Mouse (Mus musculus): ENCODE data around the gene Desi2.
"Not testable (repeated sequence)": the region's sequence is repeated elsewhere in the genome, so short reads cannot be mapped to it uniquely, and the experiment has no call there.

Gene Desi2

DNA sequence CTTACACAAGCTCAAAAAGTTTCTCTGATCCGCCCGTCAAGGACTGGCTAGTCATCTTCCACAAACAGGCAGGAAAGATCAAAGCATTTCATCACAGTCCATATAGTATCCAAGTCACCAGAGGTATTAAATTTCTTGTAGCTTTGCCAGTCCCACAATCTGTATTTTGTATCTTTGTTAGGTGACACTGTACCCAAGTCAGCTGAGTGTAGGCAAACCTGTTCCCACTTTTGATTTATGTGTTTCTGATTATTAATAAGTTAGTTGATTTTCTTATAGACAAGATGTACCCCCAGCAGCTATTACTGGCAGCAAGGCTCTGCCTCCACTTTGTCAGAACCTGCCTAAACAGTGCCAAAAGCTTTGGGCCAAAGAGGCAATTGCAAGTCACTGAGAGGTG lies 71.6 kb downstream of the Desi2 start:
- DNase-seq (ENCODE audit: extremely low spot score, low read depth, low spot score) = no peak

GRCm38 (mm10) chr1:178265381-178265780 lies 78.2 kb downstream of the Desi2 start:
- not testable (repeated sequence) for DNase-seq (ENCODE audit: extremely low spot score, low read depth, low spot score)

GRCm38 (mm10) chr1:178270635-178271034 lies 83.4 kb downstream of the Desi2 start:
- DNase-seq (ENCODE audit: extremely low spot score, low read depth, low spot score) = no peak

DNA sequence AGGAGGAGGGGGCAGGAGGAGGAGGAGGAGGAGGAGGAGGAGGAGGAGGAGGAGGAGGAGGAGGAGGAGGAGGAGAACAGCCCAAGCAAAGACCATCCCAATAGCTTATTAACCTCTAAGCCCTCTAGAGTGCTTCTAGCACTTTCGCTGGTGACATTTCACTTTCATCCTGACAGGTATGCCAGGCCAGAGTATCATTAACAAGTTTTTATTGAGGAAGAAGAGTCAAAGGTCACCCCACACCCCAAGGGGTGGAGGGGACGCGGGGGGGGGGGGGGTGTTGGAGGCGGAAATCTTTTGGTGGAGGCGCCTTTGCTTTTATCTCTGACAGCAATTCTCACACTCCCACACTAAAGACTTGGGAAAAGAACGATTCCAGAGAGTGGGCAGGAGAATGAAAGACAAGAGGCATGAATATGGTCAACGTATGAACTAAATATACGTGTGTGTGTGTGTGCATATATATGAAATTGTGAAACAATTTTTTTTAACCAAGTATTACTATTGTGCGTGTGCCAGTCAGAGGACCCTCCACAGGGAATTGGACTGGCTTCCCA lies 88.0 kb downstream of the Desi2 start:
- DNase-seq (ENCODE audit: extremely low spot score, low read depth, low spot score) = no peak

DNA sequence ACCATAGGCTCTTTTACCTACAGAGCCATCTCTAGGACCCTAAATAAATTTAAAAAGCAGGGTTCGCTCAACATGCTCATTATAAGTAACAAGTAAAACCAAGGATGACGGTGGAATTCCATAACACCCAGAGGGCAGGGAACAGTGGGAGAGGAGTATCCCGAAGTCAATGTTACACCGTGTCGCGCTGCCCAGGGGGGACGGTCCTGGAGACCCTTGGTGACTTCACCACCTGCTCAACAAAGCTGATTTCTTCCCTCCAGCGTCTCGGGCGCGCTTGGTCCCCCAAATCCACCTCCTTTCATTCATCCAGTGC lies 88.5 kb downstream of the Desi2 start:
- DNase-seq (ENCODE audit: extremely low spot score, low read depth, low spot score) = no peak

GRCm38 (mm10) chr1:178276054-178276911 lies 89.1 kb downstream of the Desi2 start:
- DNase-seq (ENCODE audit: extremely low spot score, low read depth, low spot score) = no peak

DNA sequence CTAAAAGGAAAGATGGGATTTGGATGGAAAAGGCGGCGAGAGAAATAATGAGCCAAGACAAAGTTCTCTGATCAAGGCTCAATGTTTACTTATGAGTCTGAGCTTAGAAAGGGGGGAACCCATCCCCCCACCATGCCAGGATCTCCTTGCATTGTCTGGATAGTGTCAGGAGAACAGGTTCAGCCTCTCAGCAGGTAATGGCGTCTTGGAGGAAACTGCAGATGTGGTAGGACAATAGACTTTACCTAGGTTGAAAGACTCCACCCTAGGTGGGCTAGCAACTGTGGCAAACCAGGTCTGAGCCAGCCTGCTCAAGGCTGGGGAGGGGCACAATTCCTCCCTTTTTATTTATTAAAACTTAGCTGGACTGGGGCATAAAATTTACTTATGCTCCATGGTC lies 96.1 kb downstream of the Desi2 start:
- DNase-seq (ENCODE audit: extremely low spot score, low read depth, low spot score) = not testable (repeated sequence)

- DNase-seq (ENCODE audit: extremely low spot score, low read depth, low spot score) = no peak
Measured at GRCm38 (mm10) chr1:178283946-178284720, 96.9 kb downstream of the Desi2 start.

DNA sequence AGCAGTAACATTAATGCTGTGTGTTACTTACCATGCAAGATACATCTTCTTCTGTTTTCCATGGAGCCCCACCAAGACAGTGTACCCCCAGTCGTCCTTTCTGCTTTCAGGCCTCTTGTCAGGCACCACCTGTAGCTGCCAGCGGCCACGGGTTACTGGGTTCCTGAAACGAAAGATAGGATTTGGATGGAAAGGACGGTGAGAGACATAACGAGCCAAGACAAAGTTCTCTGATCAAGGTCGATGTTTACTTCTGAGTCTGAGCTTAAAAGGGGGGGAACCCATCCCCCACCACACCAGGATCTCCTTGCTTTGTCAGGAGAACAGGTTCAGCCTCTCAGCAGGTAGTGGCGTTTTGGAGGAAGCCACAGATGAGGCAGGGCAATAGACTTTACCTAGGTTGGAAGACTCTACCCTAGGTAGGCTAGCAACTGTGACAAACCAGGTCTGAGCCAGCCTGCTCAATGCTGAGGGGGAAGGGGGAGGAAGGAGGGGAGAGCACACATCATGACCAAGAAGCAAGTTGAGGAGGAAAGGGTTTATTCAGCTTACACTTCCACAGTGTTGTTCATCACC lies 100.5 kb downstream of the Desi2 start:
- no peak for DNase-seq (ENCODE audit: extremely low spot score, low read depth, low spot score)

DNA sequence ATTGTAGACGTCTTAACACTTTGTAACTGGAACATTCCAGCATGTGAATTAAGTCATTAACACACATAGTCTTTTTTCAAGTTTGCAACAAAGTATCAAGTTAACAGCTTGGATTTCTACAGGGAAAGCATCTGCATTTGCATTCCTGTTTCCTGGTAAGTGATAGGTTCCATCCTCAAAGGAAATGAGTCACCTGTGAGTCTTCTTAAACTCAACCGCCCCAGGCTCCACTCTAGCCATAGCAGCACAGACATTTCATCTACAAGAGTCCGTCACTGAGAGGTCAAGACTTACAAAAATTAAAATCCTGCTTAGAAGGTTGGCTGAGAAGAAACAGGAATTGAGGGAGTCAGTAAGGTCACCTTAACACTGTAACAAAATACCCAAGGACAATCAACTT lies 104.5 kb downstream of the Desi2 start:
- no peak for DNase-seq (ENCODE audit: extremely low spot score, low read depth, low spot score)

DNA sequence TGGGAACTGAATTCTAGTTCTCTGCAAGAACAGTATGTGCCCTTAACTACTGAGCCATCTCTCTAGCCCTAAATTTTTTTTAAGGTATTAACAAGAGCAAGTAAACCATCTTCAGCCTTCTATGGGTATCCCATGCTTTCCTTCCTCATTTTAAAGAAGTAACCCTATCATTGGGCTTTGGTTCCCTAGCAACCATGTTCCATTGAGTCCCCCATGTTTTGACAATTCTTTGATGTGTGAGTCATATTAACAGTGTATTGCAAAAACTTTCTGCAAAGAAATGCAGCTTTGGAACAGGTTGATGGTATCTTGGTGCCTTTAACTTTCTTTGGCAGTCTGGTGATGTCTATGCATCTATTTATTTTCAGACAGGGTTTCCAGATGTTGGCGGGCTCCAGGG lies 106.8 kb downstream of the Desi2 start:
- DNase-seq (ENCODE audit: extremely low spot score, low read depth, low spot score) = no peak

GRCm38 (mm10) chr1:178301261-178301660 lies 114.0 kb downstream of the Desi2 start:
- DNase-seq (ENCODE audit: extremely low spot score, low read depth, low spot score) = not testable (repeated sequence)

DNA sequence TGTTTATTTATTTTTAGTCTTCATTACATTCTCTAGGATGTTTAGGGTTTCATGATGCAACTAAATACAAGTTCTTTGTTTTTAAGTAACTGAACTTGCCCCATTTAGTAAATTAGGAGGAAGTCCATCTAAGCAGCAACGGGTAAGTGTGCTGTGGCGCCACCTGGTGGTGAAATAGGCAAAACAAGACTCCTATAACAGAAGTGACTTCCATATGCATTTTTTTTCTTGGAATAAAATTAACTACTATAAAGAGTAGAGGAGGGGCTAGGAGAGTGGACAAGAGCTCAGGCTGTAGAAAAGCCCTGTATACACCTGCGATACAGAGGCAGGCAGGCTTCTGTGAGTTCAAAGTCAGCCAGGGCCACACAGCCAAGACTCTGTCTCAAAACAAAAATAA lies 116.2 kb downstream of the Desi2 start:
- no peak for DNase-seq (ENCODE audit: extremely low spot score, low read depth, low spot score)

All from hindlimb bud, embryonic 11.5 days (tissue).